Mouse (Mus musculus) heart, embryonic 11.5 days (tissue): ENCODE measurements around the gene Nrxn3. TPM values are rescaled to one million over a fixed set of nuclear protein-coding genes. Genes with fewer than 3 reads are reported as not detected.

Experiments used
- ATAC-seq: fragments of 200-750 bp; cut with Nextera tagmentation; replicated peaks from 2 replicates; pipeline ENCODE4 v1.8.0; 2017; ENCODE audit warnings: moderate library complexity; ENCODE audit not compliant: insufficient number of reproducible peaks, low FRiP score, low TSS enrichment
- H3K27ac ChIP-seq: fragments of 300-500 bp; sonication (generic); 2 replicates; pipeline ENCODE4 v1.5.1; 2014; ENCODE audit warnings: mild to moderate bottlenecking, low read depth, low read length
- H3K27me3 ChIP-seq: fragments of 300-500 bp; sonication (generic); 2 replicates; pipeline ENCODE4 v1.6.1; 2014; ENCODE audit warnings: mild to moderate bottlenecking, low read length, mixed read lengths; ENCODE audit not compliant: control insufficient read depth, insufficient read depth
- H3K36me3 ChIP-seq: fragments of 300-500 bp; sonication (generic); 2 replicates; pipeline ENCODE4 v1.6.1; 2014; ENCODE audit warnings: mild to moderate bottlenecking, low read length, moderate library complexity, mixed read lengths; ENCODE audit not compliant: control insufficient read depth, insufficient read depth
- H3K4me1 ChIP-seq: fragments of 300-500 bp; sonication (generic); 2 replicates; pipeline ENCODE4 v1.6.1; 2014; ENCODE audit warnings: low read length; ENCODE audit not compliant: control insufficient read depth, insufficient read depth
- H3K4me2 ChIP-seq: fragments of 300-500 bp; sonication (generic); 2 replicates; pipeline ENCODE4 v1.6.1; 2014; ENCODE audit warnings: mild to moderate bottlenecking, moderate library complexity
- H3K4me3 ChIP-seq: fragments of 300-500 bp; sonication (generic); 2 replicates; pipeline ENCODE4 v1.5.1; 2014; ENCODE audit warnings: low read depth, low read length
- H3K9ac ChIP-seq: fragments of 300-500 bp; sonication (generic); 2 replicates; pipeline ENCODE4 v1.6.1; 2014; ENCODE audit warnings: mild to moderate bottlenecking, low read depth, low read length, moderate library complexity
- H3K9me3 ChIP-seq: fragments of 300-500 bp; sonication (generic); replicated peaks from 2 replicates; pipeline ENCODE4 v1.6.1; 2016; ENCODE audit warnings: low read length; ENCODE audit not compliant: control insufficient read depth
- WGBS: fragments of 180-500 bp; shearing (Covaris S2); extraction: QIAGEN DNeasy Blood & Tissue Kit; methylation state at CpG from one replicate; pipeline ENCODE4 v1.1.7; 2014; ENCODE audit not compliant: insufficient replicate concordance; 5-methylcytosine and 5-hydroxymethylcytosine counted together
- polyA plus RNA-seq: library from polyadenylated mRNA; unstranded; fragments of >200 nt; fragmentation: Nextera tagmentation; extraction: Ambion mirVana; gene quantifications from 2 replicates; pipeline ENCODE4 v1.2.1, GENCODE M21; 2014

The Nrxn3 gene
- polyA plus RNA-seq, 1 experiment from 2014 or later, result 4.5 TPM

DNA sequence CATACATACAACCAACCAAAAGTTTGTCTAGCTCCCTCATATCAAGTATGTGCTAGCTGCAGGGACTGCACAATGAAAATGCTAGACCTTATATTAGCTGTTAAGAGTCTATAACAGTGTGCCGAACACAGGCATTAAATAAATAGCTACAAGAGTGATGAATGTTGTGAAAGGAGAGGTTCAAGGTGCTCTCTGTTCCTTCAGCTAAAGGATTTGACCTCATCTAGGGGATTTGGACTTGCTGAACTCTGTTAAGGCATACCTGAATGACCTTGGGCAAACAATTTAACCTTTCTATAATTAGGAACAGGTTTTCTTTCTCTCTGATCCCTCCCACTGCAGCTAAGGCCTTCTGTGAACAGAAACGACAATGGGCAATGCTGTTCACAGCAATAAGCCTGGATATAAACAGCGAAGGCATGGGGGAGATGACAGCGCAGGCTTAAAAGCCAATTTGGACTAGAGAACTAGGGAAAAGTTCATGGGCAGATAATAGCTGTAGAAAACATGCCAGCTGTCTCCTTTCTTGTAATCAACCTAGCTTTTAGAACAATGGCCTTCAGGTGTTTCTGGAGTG lies 839.4 kb downstream of the Nrxn3 start:
- Histone ChIP-seq H3K27ac (no peak overlapping the region), H3K36me3 (no peaks in the 10 kb centered on the region), H3K9ac (no peak overlapping the region), H3K27me3 (no peaks in the 10 kb centered on the region), H3K4me3 (no peak overlapping the region), H3K9me3 (no peaks in the 10 kb centered on the region), H3K4me1 (no peaks in the 10 kb centered on the region), H3K4me2 (no peak overlapping the region)
- WGBS, result 81% methylated on average over 4 of the region's 4 CpGs
- no peak for ATAC-seq

DNA sequence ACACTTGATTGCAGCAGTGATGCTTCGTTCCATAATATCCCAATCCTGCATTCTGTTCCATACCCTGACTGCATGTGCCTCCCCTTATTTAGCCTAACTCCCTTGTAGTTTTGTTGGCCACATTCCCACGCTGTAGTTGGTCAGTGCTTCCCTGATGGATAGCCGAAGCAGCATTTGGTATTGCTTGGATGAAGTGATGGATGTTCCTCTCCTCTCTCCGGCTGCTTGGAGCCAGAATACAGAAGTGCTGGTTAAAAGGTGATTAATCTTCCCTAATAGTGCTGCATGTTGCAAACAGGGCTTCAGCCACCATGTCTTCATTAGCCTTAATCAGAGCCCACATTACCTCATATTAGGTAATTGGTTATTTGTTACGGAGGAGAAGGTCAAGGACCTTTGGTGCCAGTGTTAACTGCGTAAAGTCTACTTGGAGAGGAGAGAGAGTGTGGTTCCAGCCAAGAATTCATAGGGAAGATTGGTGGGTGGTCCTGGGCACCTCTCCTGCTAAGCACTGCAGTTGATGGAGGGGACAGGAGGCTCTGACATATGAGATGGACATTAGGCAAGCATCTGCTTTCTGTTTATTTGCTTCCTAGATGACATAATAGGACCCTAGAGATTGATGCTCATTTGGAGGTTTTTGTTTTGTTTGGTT lies 846.2 kb downstream of the Nrxn3 start:
- H3K36me3 ChIP-seq, result no peaks in the 10 kb centered on the region
- no peaks in the 10 kb centered on the region for H3K27me3 ChIP-seq
- H3K9ac ChIP-seq, result no peak overlapping the region
- no peak overlapping the region for H3K27ac ChIP-seq
- ATAC-seq, result no peak
- H3K4me2 ChIP-seq, result no peak overlapping the region
- H3K4me3 ChIP-seq, result no peak overlapping the region
- H3K4me1 ChIP-seq, result no peaks in the 10 kb centered on the region
- no peaks in the 10 kb centered on the region for H3K9me3 ChIP-seq
- WGBS, result 68% methylated on average over 6 of the region's 6 CpGs

DNA sequence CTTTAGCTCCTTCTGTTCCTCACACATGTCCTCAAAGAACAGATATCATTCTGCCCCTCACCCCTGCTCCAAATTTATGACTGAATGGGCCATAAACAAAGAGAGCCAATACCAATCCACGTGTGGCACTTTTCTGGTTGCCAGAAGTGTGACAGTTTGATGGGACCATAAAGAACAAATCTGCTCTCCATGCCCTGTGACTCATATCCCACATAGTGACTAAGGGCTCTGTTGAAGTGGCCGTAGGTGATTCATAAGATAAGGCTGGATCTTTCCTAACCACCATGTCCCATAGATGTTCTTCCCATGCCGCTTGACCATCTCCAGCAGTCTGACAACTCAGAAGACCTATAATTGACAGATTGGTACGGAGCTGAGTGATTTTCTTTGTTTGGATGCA lies 869.8 kb downstream of the Nrxn3 start:
- Histone ChIP-seq H3K9me3 (no peaks in the 10 kb centered on the region), H3K27ac (no peak overlapping the region), H3K9ac (no peak overlapping the region), H3K27me3 (no peaks in the 10 kb centered on the region), H3K36me3 (no peaks in the 10 kb centered on the region), H3K4me1 (no peaks in the 10 kb centered on the region), H3K4me2 (no peak overlapping the region), H3K4me3 (no peak overlapping the region)
- no peak for ATAC-seq
- 69% methylated on average over 4 of the region's 4 CpGs for WGBS

GRCm38 (mm10) chr12:89613670-89614069 lies 891.0 kb downstream of the Nrxn3 start:
- no peak overlapping the region for H3K9ac ChIP-seq
- H3K4me1 ChIP-seq, result no peaks in the 10 kb centered on the region
- H3K4me2 ChIP-seq, result no peak overlapping the region
- no peaks in the 10 kb centered on the region for H3K27me3 ChIP-seq
- H3K4me3 ChIP-seq, result no peak overlapping the region
- H3K9me3 ChIP-seq, result no peaks in the 10 kb centered on the region
- WGBS, result 85% methylated on average over 2 of the region's 2 CpGs
- no peak for ATAC-seq
- no peaks in the 10 kb centered on the region for H3K36me3 ChIP-seq
- H3K27ac ChIP-seq, result no peak overlapping the region

GRCm38 (mm10) chr12:89625746-89626145 lies 903.1 kb downstream of the Nrxn3 start:
- H3K27me3 ChIP-seq, result no peaks in the 10 kb centered on the region
- WGBS, result 69% methylated on average over 4 of the region's 4 CpGs
- no peak for ATAC-seq
- H3K4me3 ChIP-seq, result no peak overlapping the region
- H3K27ac ChIP-seq, result no peak overlapping the region
- no peak overlapping the region for H3K4me2 ChIP-seq
- no peak overlapping the region for H3K9ac ChIP-seq
- H3K9me3 ChIP-seq, result no peaks in the 10 kb centered on the region
- H3K4me1 ChIP-seq, result no peaks in the 10 kb centered on the region
- no peaks in the 10 kb centered on the region for H3K36me3 ChIP-seq

DNA sequence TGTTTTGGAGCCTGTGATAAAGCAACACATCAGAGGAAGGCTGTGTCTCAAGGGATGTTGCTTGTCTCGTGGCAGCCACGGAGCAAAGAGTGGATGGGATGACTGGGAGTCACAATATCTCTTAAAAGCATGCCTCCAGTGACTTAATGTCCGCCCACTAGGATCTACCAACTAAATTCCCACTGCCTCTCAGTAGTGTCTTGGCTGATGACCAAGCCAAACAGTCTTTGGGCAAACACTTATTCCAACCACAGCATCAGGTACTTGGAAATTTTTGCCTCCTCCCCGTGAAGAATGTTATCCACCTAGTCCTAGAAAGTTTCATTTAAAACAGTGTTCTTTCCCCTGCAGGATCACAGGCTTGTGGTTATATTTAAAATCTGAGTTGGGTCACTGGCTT lies 917.4 kb downstream of the Nrxn3 start:
- Histone ChIP-seq H3K4me3 (no peak overlapping the region), H3K4me2 (no peak overlapping the region), H3K36me3 (no peaks in the 10 kb centered on the region), H3K4me1 (no peaks in the 10 kb centered on the region), H3K27ac (no peak overlapping the region), H3K9me3 (no peaks in the 10 kb centered on the region), H3K27me3 (no peaks in the 10 kb centered on the region), H3K9ac (no peak overlapping the region)
- WGBS, result 57% methylated on average over 4 of the region's 4 CpGs
- no peak for ATAC-seq

GRCm38 (mm10) chr12:89641460-89641859 lies 918.8 kb downstream of the Nrxn3 start:
- no peak for ATAC-seq
- Histone ChIP-seq H3K4me3 (no peak overlapping the region), H3K36me3 (no peaks in the 10 kb centered on the region), H3K4me1 (no peaks in the 10 kb centered on the region), H3K9me3 (no peaks in the 10 kb centered on the region), H3K27me3 (no peaks in the 10 kb centered on the region), H3K9ac (no peak overlapping the region), H3K4me2 (no peak overlapping the region), H3K27ac (no peak overlapping the region)
- WGBS, result 25% methylated on average over 1 of the region's 1 CpGs

- H3K9me3 ChIP-seq, result no peaks in the 10 kb centered on the region
- WGBS, result 74% methylated on average over 2 of the region's 2 CpGs
- no peak overlapping the region for H3K4me3 ChIP-seq
- no peak for ATAC-seq
- no peak overlapping the region for H3K4me2 ChIP-seq
- H3K9ac ChIP-seq, result no peak overlapping the region
- H3K27me3 ChIP-seq, result no peaks in the 10 kb centered on the region
- no peaks in the 10 kb centered on the region for H3K4me1 ChIP-seq
- no peak overlapping the region for H3K27ac ChIP-seq
- H3K36me3 ChIP-seq, result no peaks in the 10 kb centered on the region
These were observed 930.5 kb downstream of the Nrxn3 start for GRCm38 (mm10) chr12:89653211-89653610.

DNA sequence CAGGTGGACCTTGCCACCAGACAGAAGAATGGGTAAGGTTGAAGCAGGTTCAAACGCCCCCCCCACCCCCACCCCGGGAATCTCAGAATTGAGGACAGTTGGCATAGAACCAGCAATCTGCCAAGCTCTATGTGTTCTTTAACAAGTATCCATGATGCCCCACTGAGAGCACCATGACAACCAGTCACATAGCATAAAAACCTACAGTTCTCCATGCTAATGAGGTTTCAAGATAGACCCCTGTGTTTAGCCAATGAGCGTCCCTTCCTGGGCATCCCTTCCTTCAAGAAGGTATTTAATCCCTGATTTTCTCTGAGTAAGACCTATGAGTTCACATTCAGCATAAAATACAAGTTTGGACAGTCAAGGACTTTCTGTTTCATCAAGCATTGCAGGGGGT lies 938.5 kb downstream of the Nrxn3 start:
- Histone ChIP-seq H3K36me3 (no peaks in the 10 kb centered on the region), H3K9me3 (no peaks in the 10 kb centered on the region), H3K27me3 (no peaks in the 10 kb centered on the region), H3K4me3 (no peak overlapping the region), H3K27ac (no peak overlapping the region), H3K9ac (no peak overlapping the region), H3K4me1 (no peaks in the 10 kb centered on the region), H3K4me2 (no peak overlapping the region)
- WGBS, result 73% methylated on average over 3 of the region's 3 CpGs
- no peak for ATAC-seq
